Mouse (Mus musculus) ES-E14 (cell line): ENCODE results near the gene Zcchc2.

Experiments
- CHD2 ChIP-seq: IDR thresholded peaks from 2 replicates; pipeline ENCODE4 v1.6.1; 2014; ENCODE audit warnings: mild to moderate bottlenecking, low read depth, low read length, inconsistent platforms
- ZNF384 ChIP-seq: IDR thresholded peaks from 2 replicates; pipeline ENCODE4 v1.6.1; 2012; ENCODE audit warnings: low read depth, low read length, inconsistent platforms

DNA sequence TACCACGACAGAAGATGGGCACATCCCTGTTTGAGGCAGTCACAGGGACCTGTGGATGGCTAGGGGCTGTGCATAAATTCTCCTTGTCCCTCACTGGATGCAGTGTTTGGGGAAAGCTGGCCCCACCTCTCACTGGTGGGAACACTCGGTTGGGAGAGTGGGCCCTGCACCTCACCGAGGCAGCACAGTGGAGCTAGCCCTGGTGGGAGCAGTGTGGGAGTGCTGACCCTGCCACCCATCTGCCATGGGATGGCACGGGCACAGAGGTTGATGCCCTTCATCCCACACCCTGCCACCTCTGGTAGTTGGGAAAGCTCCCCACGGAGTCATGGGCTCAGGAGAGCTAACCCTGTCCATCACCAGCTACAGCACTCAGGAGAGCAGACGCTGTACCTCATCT is 41.9 kb upstream of the Zcchc2 start:
- TF ChIP-seq ZNF384 (no peak), CHD2 (no peak)
